7 mouse cellular contexts compared by ENCODE assay signal in genomic region chr15:97952137-97952888, GRCm38 (mm10). TPM values are rescaled to one million over a fixed set of nuclear protein-coding genes. Genes with fewer than 3 reads are reported as not detected.
DNase-seq lines count a peak whose midpoint lies in the region; ATAC-seq lines count a peak whose summit lies in the region.

No protein-coding gene starts in this region.

- no peaks in the 10 kb centered on the region for H3K27me3 ChIP-seq in forebrain, embryonic 11.5 days (ENCODE audit: control insufficient read depth, insufficient read depth, low read length)
- H3K27me3 ChIP-seq in hindbrain, embryonic 12.5 days, result no peaks in the 10 kb centered on the region
- H3K27me3 ChIP-seq in megakaryocyte, embryonic 14.5 days (replicated peaks), result peaks cover 72% of the 10 kb centered on the region

- no peak overlapping the region for H3K4me2 ChIP-seq in forebrain, embryonic 11.5 days (ENCODE audit: low read depth, low read length, severe bottlenecking)
- H3K4me2 ChIP-seq in hindbrain, embryonic 12.5 days (replicated peaks), result peak overlapping the region; percentile 9; the same call in 1 of the 2 replicates

- ATAC-seq in forebrain, embryonic 11.5 days (replicated peaks; ENCODE audit: low FRiP score), result peak; percentile 64
- ATAC-seq in hindbrain, embryonic 12.5 days (ENCODE audit: low FRiP score), result peak; percentile 43

- peak; percentile 53 for DNase-seq in MEL-GATA-1-ER (ENCODE audit: extremely low read depth, low read depth)
- DNase-seq in c-Kit-positive CD71-positive TER-119-negative erythroid progenitor cells, embryonic 14.5 days (ENCODE audit: low read depth), result peak; percentile 38
- peak; percentile 89 for DNase-seq in forebrain, embryonic 11.5 days (ENCODE audit: low spot score)
- DNase-seq in layer of hippocampus, postnatal 10 days (ENCODE audit: low spot score in 2 of 2), result peak; percentile 72 to 80
- DNase-seq in right cerebral cortex, postnatal 14 days, result peak; percentile 65

- 14% methylated on average over 16 of the region's 16 CpGs for WGBS in forebrain, embryonic 11.5 days
- WGBS in hindbrain, embryonic 12.5 days, result 17% methylated on average over 16 of the region's 16 CpGs

- H3K4me1 ChIP-seq in forebrain, embryonic 11.5 days (replicated peaks; ENCODE audit: control insufficient read depth, insufficient read depth, low read length), result peaks cover 6% of the 10 kb centered on the region; the same call in 1 of the 2 replicates
- peaks cover 9% of the 10 kb centered on the region for H3K4me1 ChIP-seq in hindbrain, embryonic 12.5 days
- peaks cover 26% of the 10 kb centered on the region for H3K4me1 ChIP-seq in megakaryocyte, embryonic 14.5 days

- no peak overlapping the region for H3K27ac ChIP-seq in forebrain, embryonic 11.5 days (ENCODE audit: low read depth, low read length)
- no peak overlapping the region for H3K27ac ChIP-seq in hindbrain, embryonic 12.5 days

- no peak overlapping the region for H3K4me3 ChIP-seq in forebrain, embryonic 11.5 days (ENCODE audit: low read depth, low read length)
- H3K4me3 ChIP-seq in hindbrain, embryonic 12.5 days, result no peak overlapping the region
- H3K4me3 ChIP-seq in megakaryocyte, embryonic 14.5 days (replicated peaks), result peak overlapping the region; percentile 42

- H3K36me3 ChIP-seq in forebrain, embryonic 11.5 days (ENCODE audit: control insufficient read depth, insufficient read depth, low read length), result no peaks in the 10 kb centered on the region
- no peaks in the 10 kb centered on the region for H3K36me3 ChIP-seq in hindbrain, embryonic 12.5 days
- no peaks in the 10 kb centered on the region for H3K36me3 ChIP-seq in megakaryocyte, embryonic 14.5 days (replicated peaks; ENCODE audit: low read length)

- H3K9me3 ChIP-seq in forebrain, embryonic 11.5 days (ENCODE audit: control insufficient read depth, low read length), result no peaks in the 10 kb centered on the region
- H3K9me3 ChIP-seq in hindbrain, embryonic 12.5 days (replicated peaks), result no peaks in the 10 kb centered on the region
- H3K9me3 ChIP-seq in megakaryocyte, embryonic 14.5 days, result no peaks in the 10 kb centered on the region

- no peak overlapping the region for H3K9ac ChIP-seq in forebrain, embryonic 11.5 days (ENCODE audit: low read length)
- no peak overlapping the region for H3K9ac ChIP-seq in hindbrain, embryonic 12.5 days

RNA-seq across cellular contexts. Expression of gene Tmem106c, which starts 11.7 kb away (rescaled TPM):
- 44.5 and 47.8 TPM in 2 replicates for polyA plus RNA-seq in forebrain, embryonic 11.5 days (2014; fragmentation: Nextera tagmentation; extraction: Ambion mirVana)
- polyA plus RNA-seq in hindbrain, embryonic 12.5 days (2016; fragmentation: Nextera tagmentation; extraction: Ambion mirVana), result 44.0 and 49.5 TPM in 2 replicates
- 10 to 100 TPM; 20.1 to 22.2 TPM for total RNA-seq in layer of hippocampus, postnatal 10 days (2021)
- polyA plus RNA-seq in megakaryocyte, embryonic 14.5 days (2012; ENCODE audit: insufficient read depth, low replicate concordance), result 6.8 and 24.2 TPM in 2 replicates

RNA-seq across cellular contexts. Expression of gene Vdr, which starts 41.9 kb away (rescaled TPM):
- 0.17 and 0.33 TPM in 2 replicates for polyA plus RNA-seq in forebrain, embryonic 11.5 days (2014; fragmentation: Nextera tagmentation; extraction: Ambion mirVana)
- polyA plus RNA-seq in hindbrain, embryonic 12.5 days (2016; fragmentation: Nextera tagmentation; extraction: Ambion mirVana), result 0.43 and 0.70 TPM in 2 replicates
- total RNA-seq in layer of hippocampus, postnatal 10 days (2021), result under 1 TPM in 1 of 2 experiments, not detected in 1; 0.07 TPM
- 0.20 and 2.6 TPM in 2 replicates for polyA plus RNA-seq in megakaryocyte, embryonic 14.5 days (2012; ENCODE audit: insufficient read depth, low replicate concordance)

RNA-seq across cellular contexts. Expression of gene Col2a1, which starts 52.2 kb away (rescaled TPM):
- 128 and 143 TPM in 2 replicates for polyA plus RNA-seq in forebrain, embryonic 11.5 days (2014; fragmentation: Nextera tagmentation; extraction: Ambion mirVana)
- polyA plus RNA-seq in hindbrain, embryonic 12.5 days (2016; fragmentation: Nextera tagmentation; extraction: Ambion mirVana), result 459 and 487 TPM in 2 replicates
- total RNA-seq in layer of hippocampus, postnatal 10 days (2021), result 1 to 10 TPM; 1.0 to 2.6 TPM
- 0.27 TPM in 1 of 2 replicates, not detected in the other for polyA plus RNA-seq in megakaryocyte, embryonic 14.5 days (2012; ENCODE audit: insufficient read depth, low replicate concordance)

Comparison
In these comparisons a context has a peak if more than half of its experiments do, and no peak if none do; other contexts are left out.
1. DNase-seq: peak in every context shown above with its lines; median percentile 89 in forebrain, embryonic 11.5 days; 76 in layer of hippocampus, postnatal 10 days; 65 in right cerebral cortex, postnatal 14 days; 53 in MEL-GATA-1-ER; 38 in c-Kit-positive CD71-positive TER-119-negative erythroid progenitor cells, embryonic 14.5 days.
2. RNA of gene Col2a1, which starts 52.2 kb away (polyA plus RNA-seq): 459 to 487 TPM in hindbrain, embryonic 12.5 days and 128 to 143 TPM in forebrain, embryonic 11.5 days; 0.27 TPM in megakaryocyte, embryonic 14.5 days; every median in the first group is over 10 times any median in the second.